Mouse (Mus musculus) forebrain, embryonic 13.5 days (tissue): ENCODE data around the gene Sapcd1. TPM values are rescaled to one million over a fixed set of nuclear protein-coding genes. Genes with fewer than 3 reads are reported as not detected.

Experiments used
- ATAC-seq: fragments of 200-750 bp; cut with Nextera tagmentation; 2 replicates; pipeline ENCODE4 v1.8.0; 2017
- H3K27ac ChIP-seq: fragments of 300-500 bp; sonication (generic); 2 replicates; pipeline ENCODE4 v1.5.1; 2015; ENCODE audit warnings: inconsistent platforms, mild to moderate bottlenecking, moderate library complexity
- H3K27me3 ChIP-seq: fragments of 300-500 bp; sonication (generic); 2 replicates; pipeline ENCODE4 v1.6.1; 2015; ENCODE audit warnings: mild to moderate bottlenecking, inconsistent platforms
- H3K36me3 ChIP-seq: fragments of 300-500 bp; sonication (generic); 2 replicates; pipeline ENCODE4 v1.6.1; 2015; ENCODE audit warnings: mild to moderate bottlenecking, inconsistent platforms; ENCODE audit not compliant: poor library complexity, severe bottlenecking
- H3K4me1 ChIP-seq: fragments of 300-500 bp; sonication (generic); 2 replicates; pipeline ENCODE4 v1.6.1; 2015; ENCODE audit warnings: inconsistent platforms
- H3K4me2 ChIP-seq: fragments of 300-500 bp; sonication (generic); 2 replicates; pipeline ENCODE4 v1.6.1; 2015; ENCODE audit warnings: inconsistent platforms, mild to moderate bottlenecking, moderate library complexity
- H3K4me3 ChIP-seq: fragments of 300-500 bp; sonication (generic); 2 replicates; pipeline ENCODE4 v1.5.1; 2015; ENCODE audit warnings: mild to moderate bottlenecking, inconsistent platforms
- H3K9ac ChIP-seq: fragments of 300-500 bp; sonication (generic); 2 replicates; pipeline ENCODE4 v1.6.1; 2015; ENCODE audit warnings: mild to moderate bottlenecking, inconsistent platforms
- H3K9me3 ChIP-seq: fragments of 300-500 bp; sonication (generic); replicated peaks from 2 replicates; pipeline ENCODE4 v1.6.1; 2016; ENCODE audit warnings: inconsistent platforms
- WGBS: fragments of 180-500 bp; shearing (Covaris S2); methylation state at CpG from one replicate; pipeline ENCODE4 v1.1.7; 2015; 5-methylcytosine and 5-hydroxymethylcytosine counted together
- polyA plus RNA-seq: library from polyadenylated mRNA; unstranded; fragments of >200 nt; fragmentation: Nextera tagmentation; extraction: Ambion mirVana; gene quantifications from 2 replicates; pipeline ENCODE4 v1.2.1, GENCODE M21; 2015

Sapcd1 gene
- polyA plus RNA-seq, 1 experiment from 2014 or later = 7.2 TPM

GRCm38 (mm10) chr17:34979631-34980030 lies 48.2 kb downstream of the Sapcd1 start:
- WGBS = 95% methylated on average over 4 of the region's 4 CpGs

GRCm38 (mm10) chr17:34978239-34978638 lies 49.6 kb downstream of the Sapcd1 start:
- H3K27ac ChIP-seq = no peak overlapping the region

More at GRCm38 (mm10) chr17:34979631-34980030, 48.2 kb downstream of the Sapcd1 start:
- Histone ChIP-seq H3K4me1 (peaks cover 26% of the 10 kb centered on the region), H3K4me3 (no peak overlapping the region), H3K9me3 (no peaks in the 10 kb centered on the region), H3K27ac (no peak overlapping the region), H3K9ac (peak overlapping the region; percentile 36; the same call in 1 of the 2 replicates), H3K36me3 (no peaks in the 10 kb centered on the region), H3K4me2 (no peak overlapping the region), H3K27me3 (no peaks in the 10 kb centered on the region)
- no peak for ATAC-seq

GRCm38 (mm10) chr17:34977000-34977399 lies 50.8 kb downstream of the Sapcd1 start:
- H3K4me1 ChIP-seq = peaks cover 18% of the 10 kb centered on the region
- 0 out of 2 replicates have a peak, but pooled peaks cover 9% of the 10 kb centered on the region for H3K27me3 ChIP-seq
- no peak overlapping the region for H3K4me3 ChIP-seq
- no peak overlapping the region for H3K9ac ChIP-seq
- no peaks in the 10 kb centered on the region for H3K36me3 ChIP-seq
- H3K4me2 ChIP-seq = no peak overlapping the region
- no peak for ATAC-seq
- no peak overlapping the region for H3K27ac ChIP-seq
- 96% methylated on average over 20 of the region's 20 CpGs for whole genome bisulfite sequencing
- H3K9me3 ChIP-seq = no peaks in the 10 kb centered on the region

More at GRCm38 (mm10) chr17:34978239-34978638, 49.6 kb downstream of the Sapcd1 start:
- H3K27me3 ChIP-seq = 0 out of 2 replicates have a peak, but pooled peaks cover 7% of the 10 kb centered on the region
- ATAC-seq = no peak
- WGBS = 88% methylated on average over 27 of the region's 27 CpGs
- peaks cover 23% of the 10 kb centered on the region for H3K4me1 ChIP-seq
- H3K9ac ChIP-seq = no peak overlapping the region
- no peak overlapping the region for H3K4me2 ChIP-seq
- H3K36me3 ChIP-seq = no peaks in the 10 kb centered on the region
- H3K4me3 ChIP-seq = no peak overlapping the region
- no peaks in the 10 kb centered on the region for H3K9me3 ChIP-seq

Other genes with a start within 250 kb of the Sapcd1 start
- gene Cyp21a1, start 223.5 kb downstream of the Sapcd1 start, polyA plus RNA-seq = not detected in 2 replicates
- 36.6 and 40.0 TPM in 2 replicates for gene Stk19, start 191.1 kb downstream of the Sapcd1 start, polyA plus RNA-seq
- gene Dxo, start 191.0 kb downstream of the Sapcd1 start, polyA plus RNA-seq = 68.6 and 75.7 TPM in 2 replicates
- gene Skiv2l, start 177.8 kb downstream of the Sapcd1 start, polyA plus RNA-seq = 50.1 and 57.9 TPM in 2 replicates
- 106 and 109 TPM in 2 replicates for gene Nelfe, start 177.6 kb downstream of the Sapcd1 start, polyA plus RNA-seq
- 1.9 and 2.0 TPM in 2 replicates for gene Cfb, start 165.5 kb downstream of the Sapcd1 start, polyA plus RNA-seq
- gene Zbtb12, start 148.5 kb downstream of the Sapcd1 start, polyA plus RNA-seq = 7.8 and 9.7 TPM in 2 replicates
- gene Gm20547, start 146.0 kb downstream of the Sapcd1 start, polyA plus RNA-seq = not detected in 2 replicates
- 0.74 and 1.4 TPM in 2 replicates for gene C2, start 129.8 kb downstream of the Sapcd1 start, polyA plus RNA-seq
- gene Ehmt2, start 129.5 kb downstream of the Sapcd1 start, polyA plus RNA-seq = 97.9 and 107 TPM in 2 replicates
- not detected in 2 replicates for gene Slc44a4, start 113.5 kb downstream of the Sapcd1 start, polyA plus RNA-seq
- 18.0 and 18.7 TPM in 2 replicates for gene Neu1, start 96.8 kb downstream of the Sapcd1 start, polyA plus RNA-seq
- 0.10 and 0.12 TPM in 2 replicates for gene Hspa1b, start 68.8 kb downstream of the Sapcd1 start, polyA plus RNA-seq
- gene Gm20481, start 58.1 kb downstream of the Sapcd1 start, polyA plus RNA-seq = not detected in 2 replicates
- 1.5 and 1.6 TPM in 2 replicates for gene Hspa1a, start 55.9 kb downstream of the Sapcd1 start, polyA plus RNA-seq
- 1.00 and 1.3 TPM in 2 replicates for gene Hspa1l, start 55.3 kb downstream of the Sapcd1 start, polyA plus RNA-seq
- gene Lsm2, start 46.2 kb downstream of the Sapcd1 start, polyA plus RNA-seq = 203 and 213 TPM in 2 replicates
- 88.4 and 104 TPM in 2 replicates for gene Vars, start 27.0 kb downstream of the Sapcd1 start, polyA plus RNA-seq
- 0.18 and 0.20 TPM in 2 replicates for gene Vwa7, start 11.4 kb downstream of the Sapcd1 start, polyA plus RNA-seq
- 4.5 and 5.9 TPM in 2 replicates for gene Msh5, start 18.7 kb upstream of the Sapcd1 start, polyA plus RNA-seq
- 141 and 147 TPM in 2 replicates for gene Clic1, start 21.9 kb upstream of the Sapcd1 start, polyA plus RNA-seq
- 543 and 566 TPM in 2 replicates for gene Ddah2, start 31.0 kb upstream of the Sapcd1 start, polyA plus RNA-seq
- not detected in 2 replicates for gene Ly6g6c, start 37.4 kb upstream of the Sapcd1 start, polyA plus RNA-seq
- gene Mpig6b, start 38.2 kb upstream of the Sapcd1 start, polyA plus RNA-seq = 0.29 and 0.56 TPM in 2 replicates
- gene Ly6g6e, start 48.9 kb upstream of the Sapcd1 start, polyA plus RNA-seq = 1.7 and 2.3 TPM in 2 replicates
- gene Ly6g6d, start 50.0 kb upstream of the Sapcd1 start, polyA plus RNA-seq = 0.58 and 0.81 TPM in 2 replicates
- 0.25 TPM in 1 of 2 replicates, not detected in the other for gene Ly6g6f, start 57.6 kb upstream of the Sapcd1 start, polyA plus RNA-seq
- 74.9 and 77.6 TPM in 2 replicates for gene Abhd16a, start 61.2 kb upstream of the Sapcd1 start, polyA plus RNA-seq
- not detected in 2 replicates for gene Ly6g5c, start 80.3 kb upstream of the Sapcd1 start, polyA plus RNA-seq
- gene Ly6g5b, start 87.4 kb upstream of the Sapcd1 start, polyA plus RNA-seq = 1.2 and 1.3 TPM in 2 replicates
- 32.4 and 33.3 TPM in 2 replicates for gene Gpank1, start 93.4 kb upstream of the Sapcd1 start, polyA plus RNA-seq
- 339 and 356 TPM in 2 replicates for gene Csnk2b, start 94.0 kb upstream of the Sapcd1 start, polyA plus RNA-seq
- 8.3 and 8.6 TPM in 2 replicates for gene D17H6S53E, start 98.4 kb upstream of the Sapcd1 start, polyA plus RNA-seq
- 0.93 and 0.99 TPM in 2 replicates for gene Apom, start 104.0 kb upstream of the Sapcd1 start, polyA plus RNA-seq
- gene Bag6, start 107.2 kb upstream of the Sapcd1 start, polyA plus RNA-seq = 82.5 and 82.6 TPM in 2 replicates
- 213 TPM in 2 replicates for gene Prrc2a, start 136.9 kb upstream of the Sapcd1 start, polyA plus RNA-seq
- gene Aif1, start 148.1 kb upstream of the Sapcd1 start, polyA plus RNA-seq = 5.6 and 6.0 TPM in 2 replicates
- 3.5 and 4.2 TPM in 2 replicates for gene Lst1, start 160.4 kb upstream of the Sapcd1 start, polyA plus RNA-seq
- 0.20 TPM in 1 of 2 replicates, not detected in the other for gene Ltb, start 166.4 kb upstream of the Sapcd1 start, polyA plus RNA-seq
- gene Tnf, start 174.0 kb upstream of the Sapcd1 start, polyA plus RNA-seq = not detected in 2 replicates
- gene Lta, start 177.3 kb upstream of the Sapcd1 start, polyA plus RNA-seq = 0.16 TPM in 1 of 2 replicates, not detected in the other
- gene Gm16181, start 192.8 kb upstream of the Sapcd1 start, polyA plus RNA-seq = 0.37 and 0.59 TPM in 2 replicates
- 20.8 and 24.3 TPM in 2 replicates for gene Atp6v1g2, start 205.6 kb upstream of the Sapcd1 start, polyA plus RNA-seq
- gene Nfkbil1, start 207.8 kb upstream of the Sapcd1 start, polyA plus RNA-seq = 10.5 and 11.2 TPM in 2 replicates
- 592 and 632 TPM in 2 replicates for gene Ddx39b, start 213.7 kb upstream of the Sapcd1 start, polyA plus RNA-seq
- 37.7 and 45.8 TPM in 2 replicates for gene H2-D1, start 234.7 kb upstream of the Sapcd1 start, polyA plus RNA-seq